Mouse (Mus musculus): ENCODE results near the gene Slc7a1. TPM values are rescaled to one million over a fixed set of nuclear protein-coding genes. Genes with fewer than 3 reads are reported as not detected.

Slc7a1 gene
- total RNA-seq, 2 experiments from 2014 or later = 16.2 to 17.7 TPM

DNA sequence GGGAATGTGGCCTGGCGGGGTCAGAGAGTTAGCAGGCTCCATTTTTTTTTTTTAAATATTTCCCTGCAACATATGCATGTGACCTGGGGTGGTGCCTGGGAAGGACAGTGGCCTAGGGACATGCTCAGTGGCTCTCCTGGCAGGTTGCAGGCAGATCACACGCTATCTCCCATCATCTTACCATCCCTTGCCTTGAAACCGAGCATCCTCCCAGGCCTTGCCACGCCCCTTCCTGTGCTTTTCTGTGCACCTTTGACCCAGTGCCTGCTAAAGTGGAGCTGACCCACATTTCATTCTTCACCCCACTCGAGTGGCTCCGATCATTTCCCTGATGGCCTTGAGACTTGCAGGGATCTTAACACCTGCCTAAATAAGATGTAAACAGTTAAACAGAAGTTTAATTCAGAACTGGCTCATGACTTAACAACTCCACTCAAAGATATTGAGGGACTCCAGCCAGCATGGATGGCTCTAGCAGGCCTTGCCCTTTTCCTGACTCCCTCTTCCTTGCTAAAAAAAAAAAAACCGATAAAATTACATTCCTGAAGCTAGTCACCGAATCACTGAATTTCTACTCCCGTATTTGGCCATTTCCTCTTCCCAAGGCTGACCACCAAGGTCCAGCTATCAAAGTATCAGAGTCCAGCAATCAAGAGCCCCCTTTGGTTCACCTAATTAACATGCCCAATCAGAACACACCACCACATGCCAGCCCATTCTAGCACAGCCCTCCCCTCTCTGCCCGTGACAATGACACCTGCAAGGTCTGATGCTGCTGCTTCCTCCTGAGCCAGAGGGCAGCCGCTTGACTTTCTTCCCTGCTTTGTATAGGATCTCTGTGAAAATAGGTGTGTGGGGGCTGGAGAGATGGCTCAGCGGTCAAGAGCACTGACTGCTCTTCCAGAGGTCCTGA lies 27.4 kb downstream of the Slc7a1 start:
- no peak for DNase-seq
- intact Hi-C loops (cut with DNase I) = loop anchor here (5.0 kb wide), 1 partner anchor 40 kb away; no protein-coding TSS in a partner anchor

DNA sequence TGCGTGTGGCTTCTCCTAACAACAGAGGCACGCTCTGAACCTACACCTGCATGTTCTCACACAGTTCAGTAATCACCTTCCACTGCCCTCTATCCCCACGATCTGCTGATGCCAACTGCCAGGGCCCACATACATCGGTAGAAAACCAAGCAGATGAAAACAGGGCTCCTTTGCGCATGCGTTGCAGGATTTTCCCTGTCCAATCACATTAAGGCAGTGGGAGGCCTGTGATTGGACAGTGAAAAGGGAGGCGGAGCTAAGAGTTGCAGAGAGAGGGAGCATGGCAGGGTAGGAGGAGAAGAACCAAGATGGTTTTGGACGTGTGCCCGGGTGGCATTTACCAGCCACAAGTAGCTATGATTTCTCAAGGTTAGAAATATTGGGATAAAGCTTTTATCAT lies 28.3 kb downstream of the Slc7a1 start:
- DNase-seq = no peak
- intact Hi-C loops (cut with DNase I) = loop anchor here (5.0 kb wide), 1 partner anchor 39 kb away; no protein-coding TSS in a partner anchor

DNA sequence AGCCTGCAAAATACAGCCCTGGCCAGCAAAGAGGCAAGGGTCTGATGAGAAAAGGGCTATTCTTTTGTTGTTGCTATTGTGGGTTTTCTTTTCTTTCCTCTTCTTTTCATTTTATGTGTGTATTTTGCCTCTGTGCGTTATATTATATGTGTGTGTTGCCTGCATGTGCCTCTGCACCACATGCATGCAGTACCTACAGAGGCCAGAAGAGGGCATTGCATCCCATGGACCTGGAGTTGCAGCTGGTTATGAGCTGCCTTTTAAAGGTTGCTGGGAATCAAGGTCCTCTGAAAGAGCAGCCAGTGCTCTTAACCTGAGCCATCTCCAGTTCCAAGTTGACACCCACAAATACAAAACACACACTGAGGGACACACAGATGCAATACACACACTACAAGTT lies 29.1 kb downstream of the Slc7a1 start:
- intact Hi-C loops (cut with DNase I) = loop anchor here (5.0 kb wide), 1 partner anchor 38 kb away; no protein-coding TSS in a partner anchor
- peak in 1 of 2 experiments; percentile 43 for DNase-seq

DNA sequence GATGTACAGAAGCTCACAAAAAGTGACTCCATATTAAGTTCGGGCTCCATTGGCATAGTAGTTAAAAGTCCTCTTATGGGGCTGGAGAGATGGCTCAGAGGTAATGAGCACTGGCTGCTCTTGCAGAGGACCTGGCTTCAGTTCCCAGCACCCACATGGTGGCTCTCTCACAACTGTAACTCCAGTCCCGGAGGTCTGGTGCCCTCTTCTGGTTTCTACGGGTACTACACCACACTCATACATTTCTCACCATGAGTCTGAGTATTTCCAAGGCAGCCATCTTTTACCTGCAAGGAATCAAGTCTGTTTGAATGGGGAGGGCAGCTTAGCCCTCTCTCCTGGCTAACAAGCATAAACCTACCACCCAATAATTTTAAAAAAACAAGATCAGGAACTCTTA lies 30.5 kb downstream of the Slc7a1 start:
- intact Hi-C loops (cut with DNase I) = no loop called here
- no peak for DNase-seq

DNA sequence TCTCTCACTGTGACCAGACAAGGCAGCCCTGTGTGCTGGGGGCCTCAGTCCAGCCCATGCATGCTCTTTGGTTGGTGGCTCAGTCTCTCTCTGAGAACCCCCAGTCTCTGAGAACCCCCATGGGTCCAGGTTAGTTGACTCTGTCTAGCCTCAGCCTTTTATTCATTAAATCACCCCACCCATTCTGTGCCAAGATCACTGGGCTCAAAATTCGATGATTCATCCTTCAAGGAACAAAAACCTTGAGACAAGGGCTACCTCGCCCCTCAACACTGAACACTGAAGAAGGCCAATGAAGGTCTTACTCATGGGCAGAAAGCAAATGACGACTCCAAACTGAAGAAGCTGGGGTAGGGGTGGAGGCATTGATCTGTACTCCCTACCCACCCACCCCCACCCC lies 31.9 kb downstream of the Slc7a1 start:
- DNase-seq = no peak
- intact Hi-C loops (cut with DNase I) = no loop called here

DNA sequence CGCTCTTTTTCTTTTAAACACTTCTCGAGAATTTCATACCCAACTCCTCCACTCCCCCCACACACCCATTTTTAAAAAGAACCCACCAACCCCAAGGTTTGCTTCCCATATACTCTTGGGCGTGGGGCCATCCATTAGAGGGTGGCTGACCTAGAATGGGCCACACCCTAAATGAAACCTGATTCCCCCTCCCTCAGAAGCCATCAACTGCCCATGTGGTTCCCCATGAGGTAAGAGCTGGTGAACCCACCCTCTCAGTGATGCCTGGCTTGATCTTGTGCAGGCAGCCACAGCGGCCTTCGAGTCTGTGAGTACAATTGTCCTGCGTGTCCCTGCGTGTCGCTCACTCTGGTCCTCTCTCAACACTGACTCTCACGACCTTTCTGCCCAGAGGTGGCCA lies 33.2 kb downstream of the Slc7a1 start:
- no peak for DNase-seq
- intact Hi-C loops (cut with DNase I) = no loop called here

DNA sequence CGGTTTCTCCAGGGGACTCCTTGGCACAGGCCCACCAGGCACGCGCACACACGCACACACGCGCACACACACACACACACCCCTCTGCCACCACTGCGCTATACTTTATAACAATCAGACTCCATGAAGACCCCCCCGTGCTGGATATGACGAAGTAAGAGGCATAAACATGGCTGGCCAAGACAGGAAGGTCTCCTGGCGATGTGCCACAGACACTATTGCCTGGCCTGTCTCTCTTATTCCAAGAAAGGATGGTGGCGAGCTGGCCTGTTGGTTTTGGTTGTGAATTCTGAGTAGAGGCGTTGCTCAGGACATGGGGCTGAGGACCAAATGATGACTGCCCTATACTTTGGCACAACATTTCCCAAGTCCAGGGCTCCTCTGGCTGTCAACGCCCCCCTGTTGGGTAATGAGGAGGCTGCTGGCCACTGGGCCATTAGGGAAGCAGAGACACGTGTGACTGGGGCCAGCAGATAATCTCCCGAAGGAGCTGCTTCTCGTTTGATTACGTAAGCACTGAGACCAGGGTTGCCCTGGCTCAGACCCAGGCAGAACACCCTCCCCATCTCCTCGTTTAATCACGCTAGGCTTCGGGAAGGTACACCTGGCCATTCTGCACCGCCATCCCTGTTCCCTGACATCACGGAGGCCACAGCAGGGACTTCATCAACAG lies 36.1 kb downstream of the Slc7a1 start:
- intact Hi-C loops (cut with DNase I) = no loop called here
- no peak for DNase-seq

DNA sequence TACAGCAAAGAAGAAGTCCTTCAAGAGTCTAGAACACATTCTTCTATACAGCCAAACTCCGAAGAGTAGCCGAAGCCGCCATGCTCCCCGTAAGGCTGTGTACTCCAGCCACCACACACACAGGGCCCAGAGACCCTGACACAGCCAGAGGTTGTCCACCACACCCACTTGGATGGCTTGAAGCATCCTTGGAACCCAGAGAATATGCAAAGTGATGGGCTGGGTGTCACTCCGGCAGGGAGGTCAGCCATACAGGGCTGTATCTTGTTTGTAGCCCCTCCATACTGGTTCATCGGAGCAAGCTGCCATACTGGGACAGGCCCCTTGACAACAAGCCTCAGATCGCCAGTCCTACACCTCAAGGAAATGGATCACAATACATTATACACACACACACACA lies 37.4 kb downstream of the Slc7a1 start:
- intact Hi-C loops (cut with DNase I) = no loop called here
- no peak for DNase-seq

DNA sequence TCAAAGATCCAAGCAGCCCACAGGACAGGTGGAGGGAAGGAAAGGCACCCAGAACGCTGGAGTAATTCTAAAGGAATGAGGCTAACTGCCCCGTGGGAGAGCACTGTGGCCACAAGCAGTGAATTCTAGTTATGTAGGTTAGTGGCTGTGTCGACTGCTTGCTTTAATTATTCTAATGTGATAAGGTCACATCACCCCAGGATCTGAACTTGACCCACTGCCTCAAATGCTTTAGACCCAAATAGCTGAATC lies 38.0 kb downstream of the Slc7a1 start:
- no peak for DNase-seq
- intact Hi-C loops (cut with DNase I) = no loop called here

DNA sequence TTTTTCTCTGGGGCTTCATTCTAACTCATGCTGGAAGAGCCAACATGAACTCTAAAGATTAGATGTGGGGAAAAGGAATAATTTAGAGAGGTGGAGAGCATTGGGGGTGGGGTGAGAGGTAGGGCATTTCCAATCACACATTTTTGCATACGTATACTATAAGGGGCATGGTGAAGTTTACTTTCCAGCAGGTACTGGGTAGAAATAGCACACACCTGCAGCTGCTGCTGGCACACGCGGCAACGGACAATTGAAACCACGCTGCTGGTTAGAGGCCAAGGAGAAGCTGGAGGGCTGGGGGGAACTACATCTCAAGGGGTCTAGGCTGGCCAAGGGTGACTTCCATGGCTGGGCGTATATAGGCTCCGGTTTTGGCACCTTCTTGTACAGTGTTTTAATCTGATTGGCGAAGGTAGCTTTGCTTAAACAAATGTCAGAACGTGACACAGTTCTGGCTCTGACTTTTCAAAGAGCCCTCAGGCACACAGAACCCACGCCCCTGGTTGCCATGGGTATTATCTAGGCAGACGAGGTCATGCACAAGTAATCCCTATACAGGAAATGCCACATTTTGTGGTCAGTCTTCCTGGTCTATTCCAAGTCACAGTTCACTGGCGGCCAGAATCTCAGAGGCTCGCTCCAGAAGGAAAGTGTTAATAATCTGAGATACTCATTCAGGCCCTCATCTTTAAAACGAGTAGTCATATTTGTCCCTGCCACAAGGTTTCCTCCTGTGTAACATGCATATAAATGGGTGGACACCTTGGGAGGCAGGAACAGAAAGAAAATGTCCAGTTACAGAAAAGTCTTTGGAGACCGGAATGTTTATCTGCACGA lies 38.6 kb downstream of the Slc7a1 start:
- peak in 1 of 2 experiments; percentile 37 for DNase-seq
- intact Hi-C loops (cut with DNase I) = no loop called here

DNA sequence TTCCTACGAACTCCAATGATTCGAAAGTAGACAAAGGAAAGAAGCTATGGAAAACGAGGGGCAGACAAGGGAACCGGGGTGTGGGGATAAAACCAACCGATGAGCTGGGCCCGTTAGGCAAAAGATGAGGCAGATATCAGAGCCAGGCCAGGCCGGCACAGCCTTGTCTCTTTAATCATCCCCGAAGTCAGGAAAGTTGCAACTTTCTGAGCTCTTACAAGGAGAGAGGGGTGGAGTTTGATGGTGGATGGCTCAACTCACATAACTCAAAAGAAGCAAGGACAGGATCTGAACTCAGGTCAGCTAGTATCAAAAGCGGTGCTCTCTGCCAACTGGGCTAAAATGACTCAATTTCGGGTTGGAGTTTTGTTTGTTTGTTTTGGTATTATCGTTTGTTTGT lies 40.6 kb downstream of the Slc7a1 start:
- intact Hi-C loops (cut with DNase I) = no loop called here
- DNase-seq = no peak

DNA sequence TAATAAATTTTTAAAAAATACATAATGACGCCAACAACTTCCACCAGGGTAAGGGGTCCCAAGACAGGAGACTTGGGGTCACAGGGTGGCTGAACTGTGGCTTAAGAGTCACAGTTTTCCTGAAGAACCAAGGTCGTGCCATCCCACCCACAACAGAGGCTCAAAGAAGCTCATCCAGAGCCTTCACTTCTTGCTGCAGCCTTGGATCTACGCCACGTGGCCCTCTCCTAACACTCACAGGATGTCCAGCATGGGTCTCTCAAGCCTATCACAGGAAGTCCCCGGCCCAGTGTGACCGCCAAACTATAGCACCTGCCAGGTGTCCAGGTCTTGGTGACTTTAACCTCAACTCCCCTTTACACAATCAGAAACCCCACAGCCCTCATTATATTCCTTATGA lies 42.5 kb downstream of the Slc7a1 start:
- intact Hi-C loops (cut with DNase I) = no loop called here
- DNase-seq = no peak

DNA sequence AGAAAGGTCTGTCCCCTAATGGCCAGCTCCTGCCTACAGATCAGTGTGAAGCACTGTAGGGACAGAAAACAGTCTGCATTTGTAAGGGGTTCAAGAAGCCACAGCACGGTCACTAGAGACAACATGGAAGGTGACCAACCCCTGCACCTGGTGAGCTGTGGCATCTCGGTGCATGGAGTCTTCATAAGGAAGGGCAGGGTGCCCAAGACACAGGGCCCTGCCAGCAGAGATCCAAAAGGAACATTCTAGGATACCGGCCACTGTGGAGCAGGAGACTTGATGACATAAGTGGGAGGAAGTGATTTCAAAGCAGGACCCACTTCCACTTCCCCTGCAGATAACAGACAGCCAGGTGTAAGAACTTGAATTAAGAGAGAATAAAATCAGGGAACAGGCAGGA lies 43.9 kb downstream of the Slc7a1 start:
- intact Hi-C loops (cut with DNase I) = no loop called here
- DNase-seq = no peak

DNA sequence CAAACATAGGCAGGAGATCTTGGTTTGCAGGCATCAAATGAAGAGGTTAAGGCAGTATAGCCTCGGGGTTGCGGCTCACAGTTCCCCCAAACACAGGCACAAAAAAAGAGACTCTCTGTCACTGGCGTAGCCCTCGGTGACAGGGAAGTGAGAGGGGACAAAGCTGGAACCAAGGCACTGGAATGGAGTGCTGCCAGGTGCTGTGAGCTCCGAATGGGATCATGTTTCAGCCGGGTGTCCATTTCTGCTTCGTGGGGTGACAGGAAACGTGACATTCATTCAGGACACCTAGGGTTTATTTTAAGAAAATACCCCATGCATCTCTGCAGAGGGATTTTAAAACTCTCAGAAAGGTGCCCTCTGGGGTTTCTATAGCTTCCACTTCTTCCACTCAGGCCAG lies 45.2 kb downstream of the Slc7a1 start:
- no peak for DNase-seq
- intact Hi-C loops (cut with DNase I) = no loop called here

DNA sequence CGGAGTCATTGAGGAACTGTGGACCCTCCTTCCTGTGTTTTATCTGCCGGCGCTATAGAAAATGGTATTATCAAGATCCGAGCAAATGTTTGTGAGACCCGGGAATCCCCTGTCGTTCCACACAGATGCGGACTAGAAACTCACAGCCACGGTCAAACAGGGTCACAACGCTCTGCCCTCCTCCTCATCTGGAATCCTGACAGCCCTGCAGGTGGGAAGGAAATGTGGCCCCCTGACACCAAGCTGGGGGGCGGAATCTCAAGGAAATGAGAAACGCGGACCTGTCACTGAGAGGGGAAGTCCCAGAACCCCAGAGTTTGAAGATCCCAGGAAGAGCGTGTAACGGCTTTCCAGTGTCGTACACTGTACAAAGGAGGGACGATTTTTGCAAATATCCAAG lies 46.3 kb downstream of the Slc7a1 start:
- intact Hi-C loops (cut with DNase I) = no loop called here
- DNase-seq = no peak

DNA sequence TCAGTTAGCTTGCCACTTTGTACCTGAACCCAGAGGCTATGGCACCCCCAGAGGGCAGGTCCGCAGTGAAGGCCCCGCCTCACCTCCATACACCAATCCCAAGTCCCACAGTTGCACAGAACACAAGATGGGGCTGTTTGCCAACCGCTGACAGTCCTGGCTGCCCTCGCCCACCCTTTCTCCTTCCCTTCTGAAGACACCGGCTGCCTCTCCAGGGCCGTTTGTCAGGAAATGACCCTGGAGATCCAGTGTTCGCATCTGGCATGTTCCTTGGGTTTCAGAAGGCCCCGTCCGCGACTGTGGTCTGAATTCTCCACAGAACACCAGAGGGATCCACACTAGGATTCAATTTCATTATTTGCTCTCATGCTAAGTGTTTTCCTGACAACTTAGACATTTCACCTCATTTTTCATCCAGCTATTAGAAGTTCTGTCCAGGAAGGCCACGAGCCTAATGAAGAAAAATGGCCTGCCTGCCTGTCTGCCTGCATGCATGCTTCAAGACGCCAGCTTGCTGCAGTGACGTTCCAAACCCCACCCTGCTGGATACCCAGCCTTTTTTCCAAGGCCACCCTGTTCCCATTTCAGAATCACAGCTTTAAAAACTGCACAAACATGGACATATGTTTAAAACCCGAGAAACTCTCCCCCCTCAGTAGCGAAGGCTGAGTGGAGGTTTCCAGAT lies 50.2 kb downstream of the Slc7a1 start:
- no peak for DNase-seq
- intact Hi-C loops (cut with DNase I) = no loop called here

DNA sequence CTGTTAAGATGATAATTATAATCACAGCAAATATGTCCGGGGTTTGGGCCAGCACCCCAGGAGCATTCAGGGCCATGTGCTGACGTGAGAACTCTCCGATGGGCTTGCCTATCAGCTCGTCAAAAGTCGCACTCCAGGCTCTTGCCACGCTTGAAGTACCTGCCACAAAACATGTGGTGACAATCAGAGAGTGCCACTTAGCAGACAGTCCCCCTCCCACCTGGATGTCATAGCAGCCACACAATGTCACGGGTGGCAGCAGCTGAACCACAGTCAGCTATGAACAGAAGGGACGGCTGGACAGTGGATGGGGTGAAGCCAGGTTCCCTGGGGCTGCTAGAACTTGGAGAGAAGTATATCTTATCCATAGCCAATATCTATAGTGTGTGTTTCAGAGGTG lies 51.6 kb downstream of the Slc7a1 start:
- intact Hi-C loops (cut with DNase I) = no loop called here
- DNase-seq = peak; percentile 19 to 43

DNA sequence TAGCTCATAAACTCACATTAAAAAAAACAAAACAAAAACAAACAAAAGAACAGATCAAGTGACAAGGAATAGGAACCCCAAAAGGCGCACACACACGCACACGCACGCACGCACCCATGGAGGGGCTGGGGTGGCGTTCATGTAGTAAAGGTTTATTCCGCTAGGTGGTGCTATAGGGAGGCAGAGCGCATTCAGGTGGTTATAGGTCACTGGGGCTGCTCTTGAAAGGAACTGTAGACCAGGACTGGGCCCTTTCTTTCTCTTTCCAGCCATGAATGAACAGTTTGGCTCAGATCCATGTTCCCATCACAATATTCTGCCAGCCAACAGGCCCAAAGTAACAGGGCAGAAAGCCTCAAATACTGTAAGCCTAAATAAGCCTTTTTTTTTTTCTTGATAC lies 53.2 kb downstream of the Slc7a1 start:
- no peak for DNase-seq
- intact Hi-C loops (cut with DNase I) = no loop called here

DNA sequence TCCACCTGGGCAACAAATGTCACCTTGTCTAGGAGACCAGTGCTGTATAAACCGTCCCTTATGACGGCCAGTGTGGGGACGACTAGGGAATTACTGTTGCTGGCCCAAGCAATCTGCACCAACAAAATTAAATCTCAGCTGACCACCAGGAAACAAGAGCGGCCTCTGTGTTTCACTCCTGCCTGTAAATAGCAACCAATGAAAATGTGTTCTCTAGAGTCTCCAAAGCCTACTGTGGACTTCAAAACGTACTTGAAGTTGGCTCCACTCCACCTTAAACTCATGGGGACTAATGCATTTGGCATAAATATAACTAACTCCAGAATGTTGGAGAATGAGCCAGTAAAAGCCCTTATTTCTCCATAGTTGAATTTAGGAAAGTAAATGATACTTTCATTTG lies 55.3 kb downstream of the Slc7a1 start:
- DNase-seq = no peak
- intact Hi-C loops (cut with DNase I) = loop anchor here (5.0 kb wide), 1 partner anchor 53 kb away; the partner anchor contains the start of gene Slc7a1

DNA sequence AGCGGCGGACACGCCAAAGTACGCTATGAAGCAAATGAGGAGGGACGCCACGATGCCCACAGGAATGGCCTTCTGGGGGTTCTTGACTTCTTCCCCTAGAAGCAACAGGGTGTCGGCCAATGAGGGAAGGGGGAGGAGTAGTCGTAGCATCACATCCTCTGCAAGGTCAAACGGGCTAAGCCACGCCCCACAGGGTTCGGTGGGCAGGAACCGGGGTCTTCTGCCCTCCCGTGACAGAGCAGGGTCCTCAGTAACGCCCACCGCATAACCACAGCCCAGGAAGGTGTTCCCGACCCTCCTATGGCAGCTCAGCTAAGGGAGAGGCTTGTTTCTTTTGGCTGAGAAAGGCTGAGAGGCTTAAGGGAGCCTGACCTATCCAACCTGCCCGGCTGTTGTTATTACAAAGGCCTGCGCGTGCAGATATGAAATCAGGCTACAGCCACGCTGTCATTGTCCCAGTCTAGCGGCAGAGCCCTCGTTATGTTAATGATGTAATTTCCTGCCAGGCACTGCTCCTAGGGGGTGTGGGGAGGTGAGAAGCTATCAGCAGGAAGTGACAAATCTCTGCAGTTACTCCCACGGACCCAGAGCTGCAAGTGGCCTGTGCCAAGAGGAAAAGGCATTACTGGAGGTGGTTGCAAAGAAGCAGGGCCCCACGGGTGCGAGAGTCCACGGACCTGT lies 57.5 kb downstream of the Slc7a1 start:
- peak; percentile 56 to 60 for DNase-seq
- intact Hi-C loops (cut with DNase I) = loop anchor here (5.0 kb wide), 1 partner anchor 55 kb away; the partner anchor contains the start of gene Slc7a1
